Mouse (Mus musculus) c-Kit-positive CD71-negative TER-119-negative erythroid progenitor cells, embryonic 14.5 days (primary cell): ENCODE data around the gene Rab6a.
A peak's percentile ranks its signal among the peaks of the same experiment; 100 is the strongest.

Source experiments
- DNase-seq: peaks from one replicate; pipeline ENCODE4 v3.0.0-alpha.2; 2013; ENCODE audit warnings: low read depth

Rab6a gene

GRCm38 (mm10) chr7:100622277-100622676 is 15.1 kb downstream of the Rab6a start:
- peak; percentile 37 for DNase-seq

GRCm38 (mm10) chr7:100624538-100624937 is 17.3 kb downstream of the Rab6a start:
- DNase-seq, result no peak

GRCm38 (mm10) chr7:100637657-100638056 is 30.4 kb downstream of the Rab6a start:
- peak; percentile 36 for DNase-seq

- DNase-seq, result no peak
Observed at GRCm38 (mm10) chr7:100642413-100642812, 35.2 kb downstream of the Rab6a start.

- peak; percentile 58 for DNase-seq
Observed at GRCm38 (mm10) chr7:100645147-100645546, 37.9 kb downstream of the Rab6a start.

- no peak for DNase-seq
Observed at GRCm38 (mm10) chr7:100649095-100649494, 41.9 kb downstream of the Rab6a start.

GRCm38 (mm10) chr7:100649826-100650225 is 42.6 kb downstream of the Rab6a start:
- DNase-seq, result no peak

GRCm38 (mm10) chr7:100650421-100650820 is 43.2 kb downstream of the Rab6a start:
- no peak for DNase-seq

- DNase-seq, result no peak
Observed at GRCm38 (mm10) chr7:100651011-100651410, 43.8 kb downstream of the Rab6a start.

- DNase-seq, result no peak
Observed at GRCm38 (mm10) chr7:100653480-100654266, 46.5 kb downstream of the Rab6a start.

- DNase-seq, result no peak
Observed at GRCm38 (mm10) chr7:100654441-100654840, 47.2 kb downstream of the Rab6a start.

GRCm38 (mm10) chr7:100656739-100657138 is 49.5 kb downstream of the Rab6a start:
- no peak for DNase-seq

GRCm38 (mm10) chr7:100658093-100658578 is 50.9 kb downstream of the Rab6a start:
- DNase-seq, result no peak

GRCm38 (mm10) chr7:100661264-100661663 is 54.1 kb downstream of the Rab6a start:
- no peak for DNase-seq

- no peak for DNase-seq
Observed at GRCm38 (mm10) chr7:100662231-100662630, 55.0 kb downstream of the Rab6a start, which contains the start of gene Plekhb1. Gene Plekhb1 (minus strand): TSS chr7:100662414.

GRCm38 (mm10) chr7:100663190-100663589 is 56.0 kb downstream of the Rab6a start:
- peak; percentile 84 for DNase-seq

GRCm38 (mm10) chr7:100663729-100664304 is 56.6 kb downstream of the Rab6a start:
- DNase-seq, result no peak

- DNase-seq, result no peak
Observed at GRCm38 (mm10) chr7:100670646-100671045, 63.4 kb downstream of the Rab6a start.

- DNase-seq, result no peak
Observed at GRCm38 (mm10) chr7:100673452-100673851, 66.2 kb downstream of the Rab6a start.

- DNase-seq, result no peak
Observed at GRCm38 (mm10) chr7:100674941-100675340, 67.7 kb downstream of the Rab6a start.

GRCm38 (mm10) chr7:100678052-100678451 is 70.8 kb downstream of the Rab6a start:
- no peak for DNase-seq

- no peak for DNase-seq
Observed at GRCm38 (mm10) chr7:100678948-100679880, 72.0 kb downstream of the Rab6a start.
